Mouse (Mus musculus): ENCODE data around the gene Haus2.

DNA sequence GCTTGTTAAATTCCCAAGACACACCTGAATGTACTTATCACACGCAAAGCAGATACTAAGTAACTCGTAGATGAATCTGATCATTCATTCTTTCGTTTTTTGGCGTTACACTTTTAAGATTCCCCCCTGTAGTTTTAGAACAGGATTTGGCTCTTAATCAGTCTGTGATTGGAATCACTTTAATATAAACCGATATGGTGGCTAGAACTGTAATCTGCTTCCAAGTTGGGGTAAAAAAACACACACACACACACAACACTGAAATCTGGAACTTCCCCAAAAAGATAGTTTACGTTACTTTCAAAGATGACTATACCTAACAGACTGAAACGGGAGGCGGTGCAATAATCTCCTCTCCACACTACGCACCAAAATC, 46.3 kb upstream of the Haus2 start:
- TF ChIP-seq POLR2A (IDR thresholded peaks at IDR 0.05; ENCODE audit: insufficient read length, low read depth) = no peak
- no peak for TF ChIP-seq TCF3 (IDR thresholded peaks at IDR 0.05; ENCODE audit: insufficient read length, low read depth)
- no peak for TF ChIP-seq SRF (IDR thresholded peaks at IDR 0.05; ENCODE audit: control insufficient read depth, insufficient read length, low read depth)
- no peak for TF ChIP-seq E2F4 (IDR thresholded peaks at IDR 0.05; ENCODE audit: insufficient read depth)
